Mouse (Mus musculus) heart, embryonic 14.5 days (tissue): Measurements from ENCODE around the gene Ppp1r16b. TPM values are rescaled to one million over a fixed set of nuclear protein-coding genes. Genes with fewer than 3 reads are reported as not detected.

Experiments
- ATAC-seq: fragments of 200-750 bp; cut with Nextera tagmentation; 2 replicates; pipeline ENCODE4 v1.8.0; 2017; ENCODE audit warnings: low read depth, moderate TSS enrichment; ENCODE audit not compliant: insufficient number of reproducible peaks, insufficient read depth, low FRiP score
- H3K27ac ChIP-seq, 2 experiments: fragments of 200-500 bp in 1 of 2; fragments of 300-500 bp in 1 of 2; sonication (generic) in 1 of 2; replicated peaks in 1 of 2; 2 replicates each; pipeline ENCODE4 v1.5.1; 2012 to 2014; ENCODE audit warnings: low read depth in 2 of 2, low read length in 2 of 2, control low read depth in 1 of 2, mild to moderate bottlenecking in 1 of 2, mixed read lengths in 1 of 2; ENCODE audit not compliant: control insufficient read depth in 1 of 2, insufficient read depth in 1 of 2
- H3K27me3 ChIP-seq: fragments of 300-500 bp; sonication (generic); 2 replicates; pipeline ENCODE4 v1.6.1; 2014; ENCODE audit warnings: mild to moderate bottlenecking, low read length, control low read depth; ENCODE audit not compliant: control insufficient read depth, insufficient read depth
- H3K36me3 ChIP-seq: fragments of 300-500 bp; sonication (generic); 2 replicates; pipeline ENCODE4 v1.6.1; 2014; ENCODE audit warnings: mild to moderate bottlenecking, control low read depth, low read length, mixed read lengths; ENCODE audit not compliant: control insufficient read depth, insufficient read depth
- H3K4me1 ChIP-seq, 2 experiments: fragments of 200-500 bp in 1 of 2; fragments of 300-500 bp in 1 of 2; sonication (generic) in 1 of 2; 2 replicates each; pipeline ENCODE4 v1.6.1; 2012 to 2014; ENCODE audit warnings: low read length in 2 of 2, control low read depth in 1 of 2, mixed read lengths in 1 of 2; ENCODE audit not compliant: control insufficient read depth in 2 of 2, insufficient read depth in 2 of 2
- H3K4me2 ChIP-seq: fragments of 300-500 bp; sonication (generic); 2 replicates; pipeline ENCODE4 v1.6.1; 2014; ENCODE audit warnings: mild to moderate bottlenecking, low read length
- H3K4me3 ChIP-seq, 2 experiments: fragments of 200-500 bp in 1 of 2; fragments of 300-500 bp in 1 of 2; sonication (generic) in 1 of 2; 2 replicates each; pipeline ENCODE4 v1.5.1; 2012 to 2014; ENCODE audit warnings: low read length in 2 of 2, mild to moderate bottlenecking in 2 of 2, control low read depth in 1 of 2, low read depth in 1 of 2, moderate library complexity in 1 of 2; ENCODE audit not compliant: control insufficient read depth in 1 of 2, insufficient read depth in 1 of 2
- H3K9ac ChIP-seq: fragments of 300-500 bp; sonication (generic); 2 replicates; pipeline ENCODE4 v1.6.1; 2014; ENCODE audit warnings: mild to moderate bottlenecking, low read length
- H3K9me3 ChIP-seq: fragments of 300-500 bp; sonication (generic); 2 replicates; pipeline ENCODE4 v1.6.1; 2016; ENCODE audit warnings: low read length, control low read depth; ENCODE audit not compliant: control insufficient read depth
- WGBS: fragments of 180-500 bp; shearing (Covaris S2); extraction: QIAGEN DNeasy Blood & Tissue Kit; methylation state at CpG from one replicate; pipeline ENCODE4 v1.1.7; 2014; 5-methylcytosine and 5-hydroxymethylcytosine counted together
- polyA plus RNA-seq: library from polyadenylated mRNA; unstranded; fragments of >200 nt; fragmentation: Nextera tagmentation; extraction: Ambion mirVana; gene quantifications from 2 replicates; pipeline ENCODE4 v1.2.1, GENCODE M21; 2014

The Ppp1r16b gene
- polyA plus RNA-seq: 4.7 and 6.0 TPM in 2 replicates

DNA sequence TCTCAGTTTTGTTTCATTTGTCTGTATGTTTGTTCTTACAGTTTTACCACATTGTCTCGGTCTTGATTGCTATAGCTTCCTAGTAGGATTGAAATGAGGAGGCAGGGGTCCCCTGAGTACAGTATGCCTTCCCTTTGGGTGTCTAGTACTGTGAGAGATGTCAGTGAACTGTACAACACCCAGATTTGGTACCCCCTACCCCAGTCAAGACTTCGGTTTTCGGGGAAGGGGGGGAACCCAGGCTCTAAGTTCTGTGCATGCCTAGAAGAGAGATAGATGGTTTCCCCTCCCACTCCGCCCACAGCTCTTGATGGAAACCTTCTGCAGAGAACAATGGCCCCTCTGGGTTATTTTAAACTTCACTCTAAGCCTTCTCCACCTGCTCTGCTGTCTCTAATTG, at the start of gene Ppp1r16b:
Gene Ppp1r16b (plus strand): TSS at position 301 of the 400 bp plus-strand sequence.
- Histone ChIP-seq H3K4me1 (peaks cover 9 to 24% of the 10 kb centered on the region in 2 experiments), H3K27me3 (peaks cover 38% of the 10 kb centered on the region), H3K4me3 (no peak within 1 kb of the TSS), H3K27ac (peak within 1 kb of the TSS in 1 of 2 experiments; percentile 41; a peak in 1 of 4 replicates), H3K36me3 (no peaks in the 10 kb centered on the region), H3K9ac (no peak within 1 kb of the TSS), H3K4me2 (no peak within 1 kb of the TSS), H3K9me3 (no peaks in the 10 kb centered on the region)
- ATAC-seq: no peak
- WGBS: 61% methylated on average over 4 of the region's 4 CpGs

- 3% methylated on average over 13 of the region's 13 CpGs for WGBS
These were observed 49.5 kb upstream of the Ppp1r16b start for GRCm38 (mm10) chr2:158615702-158616101.

DNA sequence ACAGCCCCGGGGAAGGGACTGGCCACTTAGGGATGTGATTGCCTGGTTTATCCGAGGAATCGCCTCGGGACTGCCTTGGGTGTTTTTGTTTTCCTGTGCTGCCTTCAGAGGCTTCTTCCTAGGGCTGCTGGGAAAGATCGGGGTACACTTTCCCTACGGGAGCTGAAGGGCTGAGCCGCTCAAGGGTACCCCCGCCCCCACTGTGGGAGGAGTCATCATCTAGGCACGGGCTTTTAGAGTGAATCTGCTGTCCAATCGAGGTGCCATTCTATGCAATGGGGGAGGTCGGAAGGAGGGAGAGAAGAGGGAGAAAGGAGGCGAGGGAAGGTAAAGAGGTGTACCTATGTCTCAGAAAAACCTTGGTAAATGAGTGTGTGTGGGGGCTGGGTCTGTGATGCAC, 48.9 kb upstream of the Ppp1r16b start:
- H3K27ac ChIP-seq: no peak overlapping the region
- 2% methylated on average over 12 of the region's 12 CpGs for WGBS

More at GRCm38 (mm10) chr2:158615702-158616101, 49.5 kb upstream of the Ppp1r16b start:
- Histone ChIP-seq H3K36me3 (no peaks in the 10 kb centered on the region), H3K27ac (no peak overlapping the region), H3K9me3 (no peaks in the 10 kb centered on the region), H3K4me2 (no peak overlapping the region), H3K4me1 (peaks cover 0 to 10% of the 10 kb centered on the region in 2 experiments; a peak in 2 of 4 replicates), H3K4me3 (no peak overlapping the region), H3K27me3 (peaks cover 90% of the 10 kb centered on the region), H3K9ac (no peak overlapping the region)
- no peak for ATAC-seq

DNA sequence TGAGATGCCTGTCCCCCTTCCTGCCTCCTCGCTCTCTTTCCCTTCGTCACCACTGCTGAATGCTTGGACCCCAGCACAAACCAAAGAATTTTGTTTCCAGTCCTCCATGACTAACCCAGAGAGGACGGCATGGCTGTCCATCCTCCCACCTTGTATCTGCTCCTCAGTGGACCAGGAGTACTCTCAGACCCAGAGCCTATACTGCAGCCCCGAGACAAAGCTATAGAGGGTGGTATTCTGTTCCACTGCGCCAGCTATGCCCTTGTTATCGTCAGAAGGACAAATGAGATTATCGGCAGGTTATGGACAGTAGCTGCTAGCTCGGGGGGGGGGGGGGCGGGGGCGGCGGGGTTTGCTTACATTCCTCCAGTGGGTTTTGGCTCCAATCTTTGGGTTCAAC, 48.4 kb upstream of the Ppp1r16b start:
- no peaks in the 10 kb centered on the region for H3K36me3 ChIP-seq
- H3K4me1 ChIP-seq: 0 out of 4 replicates have a peak, but pooled peaks cover 0 to 7% of the 10 kb centered on the region in 2 experiments
- H3K9ac ChIP-seq: no peak overlapping the region
- H3K27ac ChIP-seq: no peak overlapping the region
- no peak for ATAC-seq
- WGBS: 10% methylated on average over 11 of the region's 11 CpGs
- no peaks in the 10 kb centered on the region for H3K9me3 ChIP-seq
- no peak overlapping the region for H3K4me2 ChIP-seq
- no peak overlapping the region for H3K4me3 ChIP-seq
- peaks cover 86% of the 10 kb centered on the region for H3K27me3 ChIP-seq

More for the DNA sequence above, 48.9 kb upstream of the Ppp1r16b start:
- no peak for ATAC-seq
- Histone ChIP-seq H3K9ac (no peak overlapping the region), H3K27me3 (peaks cover 89% of the 10 kb centered on the region), H3K4me1 (0 out of 4 replicates have a peak, but pooled peaks cover 0 to 7% of the 10 kb centered on the region in 2 experiments), H3K4me2 (no peak overlapping the region), H3K36me3 (no peaks in the 10 kb centered on the region), H3K9me3 (no peaks in the 10 kb centered on the region), H3K4me3 (no peak overlapping the region)

GRCm38 (mm10) chr2:158624718-158625222, 40.4 kb upstream of the Ppp1r16b start, which contains the start of gene Actr5:
Gene Actr5 (plus strand): TSS chr2:158624888.
- Histone ChIP-seq H3K27ac (peak within 1 kb of the TSS; percentile 71 to 89), H3K9me3 (no peaks in the 10 kb centered on the region), H3K27me3 (peaks cover 7% of the 10 kb centered on the region; the same call in 1 of the 2 replicates), H3K4me1 (peaks cover 3 to 8% of the 10 kb centered on the region in 2 experiments; a peak in 2 of 4 replicates), H3K4me3 (peak within 1 kb of the TSS; percentile 68 to 83), H3K9ac (peak within 1 kb of the TSS; percentile 80), H3K4me2 (peak within 1 kb of the TSS; percentile 80), H3K36me3 (peaks cover 35% of the 10 kb centered on the region)
- 0% methylated on average over 38 of the region's 39 CpGs for WGBS
- ATAC-seq: peak; percentile 92

GRCm38 (mm10) chr2:158625231-158625630, 40.0 kb upstream of the Ppp1r16b start:
- Histone ChIP-seq H3K9ac (peak overlapping the region; percentile 80), H3K9me3 (no peaks in the 10 kb centered on the region), H3K36me3 (peaks cover 39% of the 10 kb centered on the region), H3K4me2 (peak overlapping the region; percentile 80), H3K4me3 (peak overlapping the region; percentile 68 to 83), H3K27ac (peak overlapping the region; percentile 71 to 89; a peak in 3 of 4 replicates), H3K4me1 (peaks cover 3 to 8% of the 10 kb centered on the region in 2 experiments; a peak in 2 of 4 replicates), H3K27me3 (0 out of 2 replicates have a peak, but pooled peaks cover 7% of the 10 kb centered on the region)
- 2% methylated on average over 27 of the region's 44 CpGs for WGBS
- ATAC-seq: peak; percentile 58

- no peak overlapping the region for H3K27ac ChIP-seq
- WGBS: 26% methylated on average over 8 of the region's 8 CpGs
- peak overlapping the region; percentile 80 for H3K9ac ChIP-seq
These were observed 39.5 kb upstream of the Ppp1r16b start for GRCm38 (mm10) chr2:158625697-158626096.

More at GRCm38 (mm10) chr2:158625697-158626096, 39.5 kb upstream of the Ppp1r16b start:
- H3K4me2 ChIP-seq: peak overlapping the region; percentile 80
- peaks cover 3 to 8% of the 10 kb centered on the region in 2 experiments; a peak in 2 of 4 replicates for H3K4me1 ChIP-seq
- ATAC-seq: no peak
- H3K9me3 ChIP-seq: no peaks in the 10 kb centered on the region
- peak overlapping the region; percentile 68 to 83 for H3K4me3 ChIP-seq
- 0 out of 2 replicates have a peak, but pooled peaks cover 7% of the 10 kb centered on the region for H3K27me3 ChIP-seq
- peaks cover 44% of the 10 kb centered on the region for H3K36me3 ChIP-seq
